In genomic region chr7:16031072-16031471, GRCm38 (mm10) we compare ENCODE assay signal across 26 mouse cellular contexts. TPM values are rescaled to one million over a fixed set of nuclear protein-coding genes. Genes with fewer than 3 reads are reported as not detected.
DNase-seq lines count a peak whose midpoint lies in the region; ATAC-seq and TF ChIP-seq lines count a peak whose summit lies in the region.
"Had no signal": no experiment of that assay in that cellular context is flagged by ENCODE, and none has a peak within 500 bp of the region (broad histone marks: within the 10 kb centered on the region; RNA-seq: fewer than 3 reads in every experiment).

No protein-coding gene starts in this region.

- H3K9ac ChIP-seq in limb, embryonic 13.5 days: no peak overlapping the region
- no peak overlapping the region for H3K9ac ChIP-seq in limb, embryonic 14.5 days (ENCODE audit: low read depth, low read length, severe bottlenecking)
- H3K9ac ChIP-seq: embryonic facial prominence, embryonic 12.5 days; forebrain, embryonic 12.5 days; heart, embryonic 12.5 days; hindbrain, embryonic 14.5 days had no signal

- H3K27ac ChIP-seq in gastrocnemius, adult 2 months: peak overlapping the region; percentile 89
- no peak overlapping the region for H3K27ac ChIP-seq in limb, embryonic 13.5 days
- H3K27ac ChIP-seq in limb, embryonic 10.5 days: no peak overlapping the region
- H3K27ac ChIP-seq in limb, embryonic 14.5 days (replicated peaks; ENCODE audit: low read depth, low read length): no peak overlapping the region
- H3K27ac ChIP-seq: embryonic facial prominence, embryonic 12.5 days; forebrain, embryonic 12.5 days; hindbrain, embryonic 10.5 days; hindbrain, embryonic 14.5 days had no signal

- peaks cover 6% of the 10 kb centered on the region; the same call in 1 of the 2 replicates for H3K4me1 ChIP-seq in limb, embryonic 13.5 days
- no peaks in the 10 kb centered on the region; the same call in 1 of the 2 replicates for H3K4me1 ChIP-seq in limb, embryonic 10.5 days
- no peaks in the 10 kb centered on the region for H3K4me1 ChIP-seq in limb, embryonic 14.5 days (ENCODE audit: control insufficient read depth, insufficient read depth, low read length)
- H3K4me1 ChIP-seq: embryonic facial prominence, embryonic 12.5 days had no signal

- no peak overlapping the region for H3K4me3 ChIP-seq in gastrocnemius, adult 2 months
- H3K4me3 ChIP-seq in limb, embryonic 13.5 days: no peak overlapping the region
- H3K4me3 ChIP-seq in limb, embryonic 10.5 days: no peak overlapping the region
- H3K4me3 ChIP-seq in limb, embryonic 14.5 days (replicated peaks; ENCODE audit: low read length): no peak overlapping the region
- H3K4me3 ChIP-seq: embryonic facial prominence, embryonic 12.5 days; forebrain, embryonic 12.5 days; heart, embryonic 12.5 days; hindbrain, embryonic 10.5 days had no signal

- H3K9me3 ChIP-seq in limb, embryonic 13.5 days: no peaks in the 10 kb centered on the region
- no peaks in the 10 kb centered on the region for H3K9me3 ChIP-seq in limb, embryonic 10.5 days (replicated peaks)
- no peaks in the 10 kb centered on the region for H3K9me3 ChIP-seq in limb, embryonic 14.5 days (ENCODE audit: control insufficient read depth, low read length)
- H3K9me3 ChIP-seq: forebrain, embryonic 12.5 days; heart, embryonic 12.5 days had no signal

- intact Hi-C loops in gastrocnemius, adult 2 months (cut with DNase I): no loop called here

- no peak for TF ChIP-seq CTCF in gastrocnemius, adult 2 months (IDR thresholded peaks at IDR 0.05)

- DNase-seq in gastrocnemius, adult 2 months: no peak
- no peak for DNase-seq in gastrocnemius, postnatal 4 days (ENCODE audit: low spot score in 2 of 2)
- no peak for DNase-seq in limb, embryonic 10.5 days (ENCODE audit: low spot score)
- DNase-seq in limb, embryonic 14.5 days (ENCODE audit: low spot score): peak; percentile 36
- DNase-seq: adrenal gland, adult 2 months; adrenal gland, postnatal 25 days; cerebellum, adult 11 months; cerebellum, adult 8-10 months; cerebellum, postnatal 14 days; embryo, embryonic 11 days; gastrocnemius, postnatal 36 days; heart, adult 18-20 months had no signal

- peaks cover 30% of the 10 kb centered on the region for H3K36me3 ChIP-seq in limb, embryonic 13.5 days
- peaks cover 56% of the 10 kb centered on the region for H3K36me3 ChIP-seq in limb, embryonic 10.5 days
- peaks cover 4% of the 10 kb centered on the region; the same call in 1 of the 2 replicates for H3K36me3 ChIP-seq in limb, embryonic 14.5 days (ENCODE audit: control insufficient read depth, insufficient read depth, low read length)

- H3K4me2 ChIP-seq in limb, embryonic 13.5 days (replicated peaks): no peak overlapping the region
- H3K4me2 ChIP-seq in limb, embryonic 14.5 days (replicated peaks; ENCODE audit: low read depth, low read length, severe bottlenecking): no peak overlapping the region
- H3K4me2 ChIP-seq: embryonic facial prominence, embryonic 12.5 days; forebrain, embryonic 12.5 days; heart, embryonic 12.5 days; hindbrain, embryonic 14.5 days had no signal

- H3K27me3 ChIP-seq in limb, embryonic 13.5 days: no peaks in the 10 kb centered on the region
- no peaks in the 10 kb centered on the region for H3K27me3 ChIP-seq in limb, embryonic 10.5 days (ENCODE audit: low read depth, poor library complexity, severe bottlenecking)
- no peaks in the 10 kb centered on the region for H3K27me3 ChIP-seq in limb, embryonic 14.5 days (ENCODE audit: control insufficient read depth, insufficient read depth, low read length)
- H3K27me3 ChIP-seq: CH12.LX; embryonic facial prominence, embryonic 12.5 days; forebrain, embryonic 12.5 days; heart, embryonic 12.5 days; Patski had no signal

- 0 out of 2 replicates have a peak, but pooled peaks have one; percentile 42 for ATAC-seq in limb, embryonic 13.5 days (ENCODE audit: low FRiP score, low read depth)
- peak; percentile 69; the same call in 1 of the 2 replicates for ATAC-seq in limb, embryonic 14.5 days (ENCODE audit: low FRiP score, low read depth)
- no peak for ATAC-seq in cerebellum, adult (ENCODE audit: insufficient number of reproducible peaks, low FRiP score, low TSS enrichment)
- ATAC-seq: activated CD4-positive, CD25-positive, alpha-beta regulatory T cell, adult 4 months; Patski had no signal

- TF ChIP-seq POLR2A in limb, embryonic 14.5 days (IDR thresholded peaks at IDR 0.05; ENCODE audit: borderline replicate concordance, extremely low read depth, insufficient read depth, insufficient read length): no peak

- 83% methylated on average over 4 of the region's 4 CpGs for WGBS in limb, embryonic 13.5 days
- WGBS in limb, embryonic 10.5 days: 92% methylated on average over 4 of the region's 4 CpGs
- WGBS in limb, embryonic 14.5 days: 91% methylated on average over 4 of the region's 4 CpGs

RNA-seq across cellular contexts. Expression of gene Bicra, which starts 16.6 kb away (rescaled TPM):
- 1 to 10 TPM; 6.8 to 7.1 TPM for total RNA-seq in gastrocnemius, adult 2 months (2021)
- 10 to 100 TPM; 12.1 to 12.6 TPM for total RNA-seq in gastrocnemius, postnatal 4 days (2021)
- 8.6 and 8.7 TPM in 2 replicates for polyA plus RNA-seq in limb, embryonic 13.5 days (2015; fragmentation: Nextera tagmentation; extraction: Ambion mirVana)
- 10.6 and 10.8 TPM in 2 replicates for polyA plus RNA-seq in limb, embryonic 10.5 days (2016; fragmentation: Nextera tagmentation; extraction: Ambion mirVana)
- polyA plus RNA-seq in limb, embryonic 14.5 days (2012; rRNA removed): 20.1 and 26.6 TPM in 2 replicates
- polyA plus RNA-seq in limb, embryonic 14.5 days (2014; fragmentation: Nextera tagmentation; extraction: Ambion mirVana): 8.6 and 10.1 TPM in 2 replicates

RNA-seq across cellular contexts. Expression of gene Zfp541, which starts 30.5 kb away (rescaled TPM):
- not detected for total RNA-seq in gastrocnemius, adult 2 months (2021)
- total RNA-seq in gastrocnemius, postnatal 4 days (2021): under 1 TPM in 1 of 2 experiments, not detected in 1; 0.05 TPM
- polyA plus RNA-seq in limb, embryonic 13.5 days (2015; fragmentation: Nextera tagmentation; extraction: Ambion mirVana): 0.04 and 0.08 TPM in 2 replicates
- 0.05 TPM in 1 of 2 replicates, not detected in the other for polyA plus RNA-seq in limb, embryonic 10.5 days (2016; fragmentation: Nextera tagmentation; extraction: Ambion mirVana)
- 0.26 and 0.35 TPM in 2 replicates for polyA plus RNA-seq in limb, embryonic 14.5 days (2012; rRNA removed)
- 0.17 TPM in 1 of 2 replicates, not detected in the other for polyA plus RNA-seq in limb, embryonic 14.5 days (2014; fragmentation: Nextera tagmentation; extraction: Ambion mirVana)
- total RNA-seq: common myeloid progenitor, adult 5-6 weeks; gastrocnemius, adult 8-10 months; gastrocnemius, postnatal 36 days; heart, adult 18-20 months; heart, postnatal 25 days had no signal
- polyA plus RNA-seq: forebrain, embryonic 12.5 days; heart, embryonic 16.5 days had no signal
